Mouse (Mus musculus): ENCODE data around the gene Rrp7a.

DNA sequence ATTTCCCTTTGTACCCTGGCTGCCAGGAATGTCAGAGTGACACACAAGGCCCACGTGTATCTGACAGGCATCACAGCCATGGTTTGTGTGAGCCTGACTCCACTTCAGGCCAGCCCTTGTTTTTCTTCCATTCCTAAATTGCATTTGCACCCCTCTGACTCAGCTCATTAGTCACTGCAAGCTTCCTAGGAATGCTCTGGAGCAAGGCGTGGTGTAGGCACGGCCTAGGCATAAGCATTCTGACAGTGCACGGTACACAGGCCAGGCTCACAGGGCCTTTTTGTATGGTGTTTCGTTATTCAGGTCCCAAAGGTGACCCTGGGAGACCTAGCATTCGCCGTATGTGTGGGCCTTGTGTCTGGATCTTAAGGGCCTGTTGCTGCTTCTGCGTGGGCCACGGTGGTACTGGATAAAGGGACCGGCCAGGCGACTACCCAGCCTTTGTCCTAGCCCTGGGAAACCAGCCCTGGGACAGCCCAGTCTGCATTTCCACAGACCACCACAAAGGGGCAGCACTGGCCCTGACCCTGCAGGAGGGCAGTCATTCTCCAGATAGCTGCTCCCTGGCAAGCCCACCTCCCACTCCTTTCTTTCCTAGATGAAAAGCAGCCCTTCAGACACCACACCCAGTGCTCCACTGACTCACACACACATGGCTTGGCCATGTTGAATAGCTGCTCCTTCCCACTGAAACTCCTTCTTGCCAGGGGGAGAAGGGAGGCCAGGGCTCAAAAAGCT lies 34.5 kb upstream of the Rrp7a start:
- TF ChIP-seq TAL1 (IDR thresholded peaks at IDR 0.05; ENCODE audit: low read length) (no peak), GATA1 (IDR thresholded peaks at IDR 0.05; ENCODE audit: low read length) (no peak)

Measured in erythroblast, embryonic 14.5 days (primary cell).